Mouse (Mus musculus): ENCODE results near the gene Islr.

- TF ChIP-seq CTCF (IDR thresholded peaks at IDR 0.05; ENCODE audit: control insufficient read depth, insufficient read depth, insufficient replicate concordance, low read depth, low read length) (no peak), POLR2A (IDR thresholded peaks at IDR 0.05; ENCODE audit: control insufficient read depth, low read depth, low read length) (no peak)
Observed at GRCm38 (mm10) chr9:58199381-58200269, 4.5 kb downstream of the Islr start.
